Mouse (Mus musculus) retina, adult 2 months (tissue): ENCODE results near the gene Plcb2.

Experiments used
- DNase-seq: peaks from one replicate; pipeline ENCODE4 v3.0.0-alpha.2; 2012; ENCODE audit warnings: low read depth, low spot score

Gene Plcb2

GRCm38 (mm10) chr2:118728337-118728736 is at the start of gene Plcb2:
Gene Plcb2, minus strand, starts transcription at chr2:118728438.
- no peak for DNase-seq

DNA sequence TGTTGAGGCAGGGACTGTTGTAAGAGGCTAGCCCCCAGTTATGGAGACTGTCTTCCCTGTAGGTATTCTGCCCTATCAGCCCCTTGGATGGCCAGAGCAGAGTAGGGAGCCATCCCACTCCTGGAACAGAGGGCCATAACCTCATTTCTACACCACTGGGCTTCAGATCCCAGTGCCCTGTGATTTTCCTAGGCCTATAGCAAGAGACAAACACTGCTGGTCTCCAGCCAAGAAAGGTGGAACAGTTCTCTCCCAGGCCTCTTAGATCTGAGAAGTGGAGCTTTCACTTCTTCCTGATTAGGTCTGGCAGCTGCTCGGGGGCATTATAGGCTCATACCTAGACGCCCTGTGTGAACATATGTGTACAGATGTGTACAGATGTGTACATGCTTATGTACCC is 48.1 kb upstream of the Plcb2 start:
- DNase-seq = no peak

GRCm38 (mm10) chr2:118775846-118776245 is 47.6 kb upstream of the Plcb2 start:
- no peak for DNase-seq

DNA sequence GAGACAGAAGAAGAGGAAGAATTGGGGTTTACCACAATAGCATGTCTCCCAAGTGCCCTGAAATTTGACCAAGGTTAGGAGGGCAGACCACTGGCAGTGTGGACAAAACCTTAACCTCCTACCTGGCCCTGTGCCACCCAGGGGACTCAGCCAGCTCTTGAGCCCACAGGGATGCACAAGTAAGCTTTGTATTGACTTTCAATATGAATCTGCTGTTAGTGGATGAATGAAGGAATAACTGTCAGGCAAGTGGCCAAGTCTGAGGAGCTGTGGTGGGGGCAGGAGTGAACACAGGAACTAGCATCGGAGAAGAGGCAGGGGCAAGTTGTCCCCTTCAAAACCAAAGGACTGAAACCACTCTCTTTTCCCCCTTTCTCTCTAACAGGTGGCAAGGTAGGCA is 47.2 kb upstream of the Plcb2 start:
- DNase-seq = no peak

DNA sequence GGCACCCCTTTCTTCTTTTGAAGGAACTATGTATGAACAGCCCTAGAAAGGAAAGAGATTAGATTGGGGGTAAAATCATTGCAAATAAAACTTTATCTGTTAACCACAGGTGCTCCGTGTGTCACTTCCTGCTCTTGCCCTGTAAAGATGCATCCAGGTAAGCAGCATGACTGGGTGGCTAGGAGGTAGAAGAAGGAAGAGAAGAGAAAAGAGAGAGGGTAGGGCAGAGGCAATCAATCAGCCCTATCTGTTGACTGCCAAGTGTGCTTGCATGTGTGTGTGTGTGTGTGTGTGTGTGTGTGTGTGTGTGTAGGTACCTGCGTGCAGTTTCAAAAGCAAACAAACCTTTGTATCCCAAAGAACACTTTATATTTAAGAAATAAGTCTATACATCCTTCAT is 46.3 kb upstream of the Plcb2 start:
- DNase-seq = no peak

DNA sequence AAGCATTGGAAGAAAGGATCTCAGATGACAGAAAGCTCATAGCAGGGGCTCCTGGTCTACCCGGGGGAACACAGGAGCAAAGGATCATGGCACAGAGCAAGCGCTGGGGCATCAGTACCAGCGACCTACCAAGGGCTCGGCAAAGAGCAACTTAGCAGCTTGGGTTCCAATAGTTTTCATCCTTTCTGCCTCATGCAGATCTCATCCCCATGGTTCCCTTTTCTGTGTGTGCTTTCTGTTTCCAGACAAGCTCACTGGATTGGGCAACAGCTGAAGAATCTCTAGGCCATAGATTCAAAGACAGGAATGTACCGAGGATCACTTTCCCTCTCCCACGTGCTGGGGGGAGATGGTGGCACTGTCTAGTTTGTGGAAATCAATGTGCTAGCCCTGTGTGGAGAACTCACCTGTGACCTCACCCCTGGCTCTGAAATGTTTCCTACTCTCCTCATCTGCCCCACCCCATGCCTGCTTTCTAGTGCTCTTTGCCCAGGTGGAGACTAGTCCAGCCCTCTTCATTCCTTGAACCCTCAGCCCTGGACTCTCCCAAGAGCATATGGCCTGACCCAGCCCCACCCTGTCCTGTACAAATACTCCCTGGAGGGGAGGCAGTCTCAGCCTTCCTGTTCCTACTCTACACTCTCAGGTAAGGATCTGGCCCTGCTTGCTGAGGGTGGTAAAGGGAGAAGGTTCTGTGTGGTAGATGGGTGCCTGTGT is 44.1 kb upstream of the Plcb2 start, which contains the start of gene Phgr1:
Gene Phgr1, plus strand, starts transcription at position 612 of the 717 bp plus-strand sequence.
- DNase-seq = no peak

DNA sequence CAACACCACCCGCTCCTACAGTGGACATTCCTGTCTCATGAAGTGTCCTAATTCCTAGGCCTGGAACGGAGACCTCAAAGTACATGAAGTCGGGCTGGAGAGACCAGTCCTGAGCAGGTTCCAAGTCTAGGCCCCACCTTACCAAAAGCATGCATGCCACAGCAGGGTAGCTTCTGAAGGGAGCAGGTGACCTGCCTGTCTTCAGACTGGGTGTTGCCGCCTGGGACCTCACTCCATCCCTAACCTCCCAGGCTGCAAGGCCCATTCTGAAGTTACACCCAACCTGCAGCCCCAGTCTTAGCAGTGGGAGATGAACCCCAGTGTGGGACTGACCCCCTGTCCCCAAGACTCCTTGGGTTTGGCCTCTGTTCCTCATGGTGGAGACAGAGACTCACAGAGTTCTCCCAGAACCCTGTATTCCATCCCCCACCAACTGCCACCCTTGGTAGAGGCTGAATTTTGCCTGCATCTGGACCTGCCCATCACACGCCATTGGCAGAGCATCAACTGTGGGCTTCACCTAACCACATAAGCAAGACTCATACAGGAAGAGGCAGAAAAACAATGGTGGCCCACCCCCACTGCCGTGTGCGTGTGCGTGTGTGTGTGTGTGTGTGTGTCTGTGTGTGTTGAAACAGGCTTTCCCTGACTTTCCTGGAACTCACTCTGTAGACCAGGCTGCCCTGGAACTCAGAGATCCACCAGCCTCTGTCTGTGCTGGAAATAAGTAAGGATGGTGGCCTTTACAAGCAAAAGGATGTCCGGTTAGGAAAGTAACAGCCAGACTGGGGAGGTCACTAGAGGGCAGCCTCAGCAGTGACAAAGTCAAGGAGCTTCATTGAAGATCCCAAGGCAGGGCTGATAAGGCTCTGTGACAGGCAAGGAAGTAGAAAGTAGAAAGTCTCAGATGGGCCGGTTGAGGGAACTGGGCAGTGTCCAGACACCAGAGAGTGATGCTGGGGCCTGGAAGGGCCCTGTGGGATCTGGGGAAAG is 38.1 kb upstream of the Plcb2 start:
- DNase-seq = no peak

- DNase-seq = no peak
Measured at GRCm38 (mm10) chr2:118764875-118765274, 36.6 kb upstream of the Plcb2 start.

DNA sequence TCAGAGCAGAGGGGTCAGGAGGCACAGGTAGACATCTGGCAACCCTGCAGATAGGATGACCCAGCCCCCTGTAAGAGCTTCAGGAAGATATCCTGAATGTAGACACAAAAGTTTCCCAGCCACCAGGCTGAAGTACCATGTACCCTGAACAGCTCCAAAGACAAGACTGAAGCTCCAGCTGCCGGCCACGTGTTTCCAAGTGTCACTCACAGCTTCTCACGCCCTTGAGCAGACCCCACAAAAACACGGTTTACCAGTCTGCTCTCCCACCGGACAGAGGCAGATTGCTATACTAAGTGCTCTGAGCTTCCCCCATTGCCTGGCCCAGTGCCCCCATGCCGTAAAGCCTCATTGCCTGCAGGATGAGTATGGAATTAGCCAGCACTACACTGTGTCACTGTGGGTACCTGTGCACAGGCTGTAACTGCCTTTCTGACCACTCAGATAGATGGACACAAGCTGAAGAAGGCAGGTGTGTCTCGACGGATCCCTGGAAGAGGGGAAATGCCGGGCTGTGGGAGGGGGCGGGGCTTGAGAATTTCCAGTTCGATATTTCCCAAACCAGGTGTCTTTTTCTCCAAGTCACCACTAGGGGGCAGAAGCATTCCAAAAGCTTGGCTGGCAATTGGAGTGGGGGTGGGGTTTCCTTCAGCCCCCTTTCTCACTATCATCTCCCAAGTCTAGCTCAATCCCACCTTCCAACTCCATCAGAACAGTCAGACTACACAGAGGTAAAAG is 36.0 kb upstream of the Plcb2 start:
- no peak for DNase-seq

GRCm38 (mm10) chr2:118763469-118763868 is 35.2 kb upstream of the Plcb2 start:
- no peak for DNase-seq

GRCm38 (mm10) chr2:118762784-118763148 is 34.5 kb upstream of the Plcb2 start:
- no peak for DNase-seq

DNA sequence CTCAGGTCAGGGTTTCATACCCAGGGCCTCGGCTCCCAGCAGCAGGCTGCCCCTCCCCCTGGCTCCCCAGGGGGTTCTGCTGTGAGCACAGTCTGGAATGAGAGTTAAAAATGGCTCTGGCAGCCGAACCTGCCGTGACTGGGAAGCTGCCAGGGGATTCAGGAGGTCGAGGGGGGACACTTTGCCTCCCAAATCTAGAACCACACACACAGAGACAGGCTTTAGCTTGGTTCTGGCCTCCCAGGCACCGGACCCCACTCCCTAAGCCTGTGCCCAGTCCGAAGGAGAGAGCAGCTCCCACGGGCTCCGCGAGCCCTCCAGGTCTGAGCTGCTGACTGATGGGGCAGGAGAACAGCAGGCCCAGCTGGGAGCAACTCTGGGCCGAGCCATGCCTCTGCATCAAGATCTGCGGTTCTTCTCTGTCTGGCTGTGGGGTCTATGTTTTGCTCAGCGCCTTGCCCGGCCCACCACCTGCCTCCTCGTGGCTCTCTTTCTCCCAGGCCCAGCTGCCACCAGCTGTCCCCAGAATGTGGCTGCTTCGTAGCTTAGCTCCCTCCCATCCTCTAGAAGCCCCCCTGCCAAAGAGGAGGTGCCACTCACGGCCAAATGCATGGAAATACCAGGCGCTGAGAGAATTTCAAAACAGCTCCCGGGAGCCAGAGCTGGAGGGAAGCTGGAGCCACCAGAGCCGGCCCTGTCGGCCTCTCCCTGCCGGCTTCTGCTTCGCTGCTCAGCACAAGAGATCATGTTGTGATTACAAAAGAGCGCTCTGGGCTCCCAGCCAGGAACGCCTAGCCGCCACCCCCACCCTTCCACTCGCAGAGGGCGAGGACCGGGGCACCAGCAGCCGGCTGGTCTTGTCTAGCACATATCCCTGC is 33.9 kb upstream of the Plcb2 start, which contains the start of gene Ccdc9b:
Gene Ccdc9b, minus strand, starts transcription at position 756 of the 878 bp plus-strand sequence.
- DNase-seq = no peak

GRCm38 (mm10) chr2:118761358-118761757 is 33.1 kb upstream of the Plcb2 start:
- no peak for DNase-seq

- DNase-seq = no peak
Measured at GRCm38 (mm10) chr2:118760311-118761025, 32.2 kb upstream of the Plcb2 start.

DNA sequence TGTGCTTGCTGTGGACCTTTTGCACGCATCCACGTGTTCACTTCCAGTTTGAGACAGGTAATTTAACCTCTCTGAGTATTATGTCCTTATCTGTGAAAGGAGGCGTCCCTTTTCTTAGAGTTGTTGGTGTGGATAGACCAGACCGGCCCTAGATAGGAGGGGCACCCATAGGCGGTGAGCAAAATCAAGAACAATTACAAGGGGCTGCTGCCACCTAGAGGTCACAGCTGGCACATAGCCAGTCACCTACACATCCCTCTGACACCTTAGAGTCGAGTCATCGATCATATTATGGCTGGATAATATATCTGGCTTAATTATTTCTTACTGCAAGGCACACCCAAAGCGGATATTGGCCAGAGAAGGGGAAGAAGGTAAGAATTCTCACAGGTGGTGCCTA is 31.6 kb upstream of the Plcb2 start:
- DNase-seq = no peak

DNA sequence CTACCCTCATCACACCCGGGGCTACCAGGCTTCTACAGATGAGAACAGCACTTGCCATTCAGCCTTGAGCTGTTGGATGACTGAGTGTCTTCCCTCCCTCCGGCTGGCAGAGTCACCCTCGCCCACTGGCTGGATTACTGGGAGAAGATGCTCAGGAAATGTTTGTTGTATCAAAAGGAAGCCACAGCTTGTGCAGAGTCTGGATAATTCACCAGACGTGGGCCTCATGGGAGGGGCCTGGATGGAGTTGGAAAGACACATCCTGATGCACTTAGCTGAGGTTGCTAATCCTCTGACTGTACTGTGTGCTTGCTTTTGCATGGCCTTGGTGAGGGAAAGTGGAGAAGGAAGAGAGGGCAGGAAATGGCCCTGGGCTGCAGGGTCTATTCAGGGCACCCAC is 27.9 kb upstream of the Plcb2 start:
- DNase-seq = no peak

DNA sequence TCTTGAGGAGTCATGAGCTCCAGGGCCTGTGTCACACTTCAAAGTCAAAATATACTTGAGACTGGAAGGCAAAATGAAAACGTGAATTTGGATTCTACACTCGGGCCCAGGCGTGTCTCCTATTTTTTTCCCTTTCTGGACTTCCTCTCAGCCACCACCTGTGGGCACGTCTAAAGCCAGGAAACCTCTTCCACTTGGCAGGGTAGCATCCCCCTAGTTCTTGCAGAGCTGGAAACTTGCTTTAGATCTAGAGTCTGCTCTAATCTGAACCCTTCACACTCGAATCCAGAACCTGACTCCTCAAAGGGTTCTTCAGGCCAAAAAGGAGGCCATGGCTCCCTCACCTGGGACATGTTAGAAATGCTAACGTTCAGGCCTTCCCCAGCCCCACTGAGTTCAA is 27.2 kb upstream of the Plcb2 start:
- no peak for DNase-seq

DNA sequence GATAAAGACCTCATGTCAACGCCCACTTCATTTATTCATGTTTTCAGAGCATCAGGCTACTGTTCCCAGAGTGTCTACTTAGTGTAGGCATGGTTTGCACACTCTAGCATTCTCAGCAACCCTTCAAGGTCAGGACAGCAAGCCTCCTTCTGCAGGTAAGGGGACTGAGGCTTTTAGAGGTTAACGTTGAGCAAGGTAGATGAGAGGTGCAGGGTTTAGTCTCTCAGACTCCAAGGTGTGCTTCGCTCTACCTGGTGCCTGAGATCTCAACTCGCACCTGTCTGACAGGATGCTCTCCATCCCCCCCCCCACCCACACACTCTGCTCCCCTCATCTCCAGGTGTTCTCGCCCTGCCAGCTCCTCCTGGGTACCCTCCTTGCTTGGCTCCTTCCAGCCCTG is 25.9 kb upstream of the Plcb2 start:
- DNase-seq = no peak

DNA sequence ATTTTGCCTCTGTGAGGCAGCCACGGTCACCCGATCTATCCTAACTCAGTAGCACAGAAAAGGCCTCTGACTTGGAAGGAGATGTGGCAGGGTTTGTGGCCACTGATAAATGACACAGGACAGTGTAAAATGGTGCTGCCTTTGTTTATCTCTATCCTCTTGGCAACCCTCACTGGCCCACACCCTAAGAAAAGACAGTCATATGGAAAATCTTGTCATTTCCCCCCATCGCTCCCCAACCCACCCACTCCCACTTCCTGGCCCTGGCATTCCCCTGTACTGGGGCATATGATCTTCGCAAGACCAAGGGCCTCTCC is 24.5 kb upstream of the Plcb2 start:
- DNase-seq = no peak
